Mouse (Mus musculus) CH12.LX (cell line): ENCODE measurements at regions not wholly inside any gene's neighbourhood (a gene's known extent, or its start where the extent isn't known, plus 50 kb on each side); places are given as distances from the start of the nearest gene placed in this dataset.

Experiments
- DNase-seq: peaks from one replicate; pipeline ENCODE4 v3.0.0-alpha.2; 2013; ENCODE audit errors: extremely low read depth
- H3K27ac ChIP-seq: 2 replicates; pipeline ENCODE4 v1.5.1; 2012; ENCODE audit warnings: low read depth, mild to moderate bottlenecking, control low read depth, moderate library complexity; ENCODE audit not compliant: insufficient read depth
- H3K27me3 ChIP-seq: replicated peaks from 2 replicates; pipeline ENCODE3; 2012; ENCODE audit warnings: inconsistent platforms
- H3K36me3 ChIP-seq, 2 experiments: replicated peaks in 1 of 2; 2 replicates each; pipeline versions ENCODE3 to v1.6.1; 2012; ENCODE audit warnings: inconsistent platforms in 1 of 2, low read length in 1 of 2, mild to moderate bottlenecking in 1 of 2, mixed read lengths in 1 of 2, moderate library complexity in 1 of 2; ENCODE audit not compliant: control insufficient read depth in 1 of 2, insufficient read depth in 1 of 2
- H3K4me1 ChIP-seq, 2 experiments: 2 replicates each; pipeline ENCODE4 v1.6.1; 2012; ENCODE audit warnings: inconsistent platforms in 1 of 2, moderate library complexity in 1 of 2; ENCODE audit not compliant: insufficient read depth in 2 of 2, control insufficient read depth in 1 of 2
- H3K4me2 ChIP-seq: 2 replicates; pipeline ENCODE4 v1.6.1; 2012; ENCODE audit warnings: low read depth, mild to moderate bottlenecking, control low read depth; ENCODE audit not compliant: poor library complexity, insufficient read depth, severe bottlenecking
- H3K4me3 ChIP-seq, 3 experiments: fragments of 150-350 bp in 1 of 3; sonication (generic) in 1 of 3; replicated peaks in 1 of 3; 2 replicates each; pipeline versions ENCODE3 to v1.5.1; 2011 to 2012; ENCODE audit warnings: low read depth in 2 of 3, low read length in 2 of 3, mild to moderate bottlenecking in 2 of 3, moderate library complexity in 2 of 3, control low read depth in 1 of 3, improper control_type of control experiment in 1 of 3, inconsistent platforms in 1 of 3, mixed read lengths in 1 of 3; ENCODE audit not compliant: poor library complexity in 1 of 3
- H3K79me2 ChIP-seq: replicated peaks from 2 replicates; pipeline ENCODE4 v1.6.1; 2012; ENCODE audit warnings: mild to moderate bottlenecking, moderate library complexity; ENCODE audit not compliant: control insufficient read depth, poor library complexity, insufficient read depth, severe bottlenecking; ENCODE audit errors: extremely low read depth
- H3K9ac ChIP-seq: 2 replicates; pipeline ENCODE4 v1.6.1; 2012; ENCODE audit warnings: low read depth, mild to moderate bottlenecking, control low read depth, moderate library complexity; ENCODE audit not compliant: insufficient read depth
- H3K9me3 ChIP-seq: replicated peaks from 2 replicates; pipeline ENCODE3; 2012; ENCODE audit warnings: low read length, inconsistent platforms, mixed read lengths
- CHD2 ChIP-seq: IDR thresholded peaks from 2 replicates; pipeline ENCODE4 v1.6.1; 2011; ENCODE audit warnings: low read length, improper control_type of control experiment
- CTCF ChIP-seq, 2 experiments: IDR thresholded peaks in 1 of 2; conservative IDR thresholded peaks in 1 of 2; 2 replicates each; pipeline ENCODE4 v1.5.1; 2011 to 2012; ENCODE audit warnings: low read depth in 2 of 2, low read length in 2 of 2, improper control_type of control experiment in 1 of 2, inconsistent platforms in 1 of 2, mild to moderate bottlenecking in 1 of 2, moderate library complexity in 1 of 2
- E2F4 ChIP-seq: IDR thresholded peaks from 2 replicates; pipeline ENCODE4 v1.6.1; 2011; ENCODE audit warnings: low read depth, low read length, improper control_type of control experiment; ENCODE audit not compliant: insufficient replicate concordance
- EP300 ChIP-seq: IDR thresholded peaks from 2 replicates; pipeline ENCODE4 v1.6.1; 2011; ENCODE audit warnings: low read length, improper control_type of control experiment
- GABPA ChIP-seq: IDR thresholded peaks from 2 replicates; pipeline ENCODE4 v1.6.1; 2012; ENCODE audit warnings: low read depth, low read length, improper control_type of control experiment, inconsistent platforms; ENCODE audit not compliant: insufficient replicate concordance
- HCFC1 ChIP-seq: IDR thresholded peaks from 2 replicates; pipeline ENCODE4 v1.6.1; 2012; ENCODE audit warnings: low read depth, mild to moderate bottlenecking, inconsistent platforms, low read length, improper control_type of control experiment
- IRF4 ChIP-seq: IDR thresholded peaks from 2 replicates; pipeline ENCODE4 v1.6.1; 2014; ENCODE audit warnings: low read depth, mild to moderate bottlenecking, inconsistent platforms, low read length, improper control_type of control experiment
- JUND ChIP-seq: conservative IDR thresholded peaks from 2 replicates; pipeline ENCODE4 v1.6.1; 2011; ENCODE audit warnings: low read depth, low read length, improper control_type of control experiment
- KAT2A ChIP-seq: IDR thresholded peaks from 2 replicates; pipeline ENCODE4 v1.6.1; 2012; ENCODE audit warnings: low read length, improper control_type of control experiment, inconsistent platforms; ENCODE audit not compliant: insufficient replicate concordance
- MAX ChIP-seq: IDR thresholded peaks from 2 replicates; pipeline ENCODE4 v1.6.1; 2011; ENCODE audit warnings: low read length, improper control_type of control experiment
- MEF2A ChIP-seq: IDR thresholded peaks from 2 replicates; pipeline ENCODE4 v1.6.1; 2014; ENCODE audit warnings: low read depth, mild to moderate bottlenecking, inconsistent platforms, low read length, improper control_type of control experiment, borderline replicate concordance
- MXI1 ChIP-seq: IDR thresholded peaks from 2 replicates; pipeline ENCODE4 v1.6.1; 2011; ENCODE audit warnings: mild to moderate bottlenecking, low read depth, low read length, improper control_type of control experiment
- MYC ChIP-seq: IDR thresholded peaks from 2 replicates; pipeline ENCODE4 v1.6.1; 2011; ENCODE audit warnings: low read depth, mild to moderate bottlenecking, improper control_type of control experiment, low read length
- NELFE ChIP-seq: IDR thresholded peaks from 2 replicates; pipeline ENCODE4 v1.6.1; 2011; ENCODE audit warnings: low read depth, low read length, improper control_type of control experiment
- NRF1 ChIP-seq: IDR thresholded peaks from 2 replicates; pipeline ENCODE4 v1.6.1; 2014; ENCODE audit warnings: low read depth, mild to moderate bottlenecking, inconsistent platforms, low read length, improper control_type of control experiment, moderate library complexity
- PAX5 ChIP-seq: IDR thresholded peaks from 2 replicates; pipeline ENCODE4 v1.6.1; 2012; ENCODE audit warnings: low read length, inconsistent platforms, mixed read lengths
- POLR2A ChIP-seq: IDR thresholded peaks from 2 replicates; pipeline ENCODE4 v1.6.1; 2011; ENCODE audit warnings: low read depth, mild to moderate bottlenecking, improper control_type of control experiment, low read length
- POLR2AphosphoS2 ChIP-seq: IDR thresholded peaks from 2 replicates; pipeline ENCODE4 v1.6.1; 2011; ENCODE audit warnings: low read depth, low read length, improper control_type of control experiment
- SIN3A ChIP-seq: IDR thresholded peaks from 2 replicates; pipeline ENCODE4 v1.6.1; 2012; ENCODE audit warnings: low read length, improper control_type of control experiment, inconsistent platforms
- TBP ChIP-seq: conservative IDR thresholded peaks from 2 replicates; pipeline ENCODE4 v1.6.1; 2011; ENCODE audit warnings: low read depth, low read length, improper control_type of control experiment
- TCF12 ChIP-seq: IDR thresholded peaks from 2 replicates; pipeline ENCODE4 v1.6.1; 2014; ENCODE audit warnings: low read depth, mild to moderate bottlenecking, inconsistent platforms, low read length, improper control_type of control experiment
- UBTF ChIP-seq: IDR thresholded peaks from 2 replicates; pipeline ENCODE4 v1.6.1; 2012; ENCODE audit warnings: low read depth, mild to moderate bottlenecking, inconsistent platforms, low read length, improper control_type of control experiment, moderate library complexity
- USF2 ChIP-seq: conservative IDR thresholded peaks from 2 replicates; pipeline ENCODE4 v1.6.1; 2011; ENCODE audit warnings: low read depth, low read length, improper control_type of control experiment
- ZC3H11A ChIP-seq: IDR thresholded peaks from 2 replicates; pipeline ENCODE4 v1.6.1; 2012; ENCODE audit warnings: low read depth, mild to moderate bottlenecking, inconsistent platforms, low read length, improper control_type of control experiment
- ZMIZ1 ChIP-seq: IDR thresholded peaks from 2 replicates; pipeline ENCODE4 v1.6.1; 2012; ENCODE audit warnings: low read depth, mild to moderate bottlenecking, inconsistent platforms, low read length, improper control_type of control experiment
- ZNF384 ChIP-seq: IDR thresholded peaks from 2 replicates; pipeline ENCODE4 v1.6.1; 2012; ENCODE audit warnings: low read depth, low read length, improper control_type of control experiment, inconsistent platforms
- dilution Hi-C: fragments of 300-500 bp; cut with MboI; formaldehyde crosslinking; loops from 2 replicates; pipeline ENCODE4 v1.14.3; 2020; ENCODE audit warnings: low sequenced_read_pairs; ENCODE audit not compliant: extremely low pct_unique_long_range_greater_than_20kb, extremely low pct_ligation_motif_present
- in situ Hi-C: fragments of 300-500 bp; cut with MboI; formaldehyde crosslinking; loops from 3 replicates; pipeline ENCODE4 v1.14.3; 2019; ENCODE audit warnings: low sequenced_read_pairs, low pct_ligation_motif_present, low pct_unique_long_range_greater_than_20kb, mixed read lengths

DNA sequence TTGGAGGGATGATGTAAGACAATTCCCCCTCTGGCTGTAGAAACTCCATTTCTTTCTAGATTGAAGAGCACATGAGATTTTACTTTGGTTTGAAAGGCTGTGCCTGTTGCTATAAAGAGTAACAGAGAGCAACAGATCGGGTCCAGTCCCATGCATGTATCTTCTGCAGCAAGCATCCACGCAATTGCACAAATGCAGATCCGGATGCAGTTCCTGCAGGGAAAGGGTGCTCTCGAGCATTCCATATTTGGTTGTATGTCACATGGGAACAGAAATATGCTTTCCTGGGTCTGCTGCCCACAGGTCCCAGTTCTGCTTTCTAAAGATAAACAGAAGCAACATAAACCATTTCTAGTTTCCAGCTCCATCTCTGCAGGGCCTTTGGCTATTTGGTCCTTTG, 146.0 kb upstream of the Ado start:
- Histone ChIP-seq H3K4me2 (no peak overlapping the region), H3K27ac (no peak overlapping the region), H3K79me2 (no peaks in the 10 kb centered on the region), H3K36me3 (no peaks in the 10 kb centered on the region), H3K4me1 (peaks cover 11 to 38% of the 10 kb centered on the region in 2 experiments), H3K4me3 (no peak overlapping the region), H3K9me3 (no peaks in the 10 kb centered on the region), H3K9ac (no peak overlapping the region), H3K27me3 (no peaks in the 10 kb centered on the region)
- DNase-seq: no peak
- in situ Hi-C loops: no loop called here
- dilution Hi-C loops: no loop called here
- TF ChIP-seq ZNF384: no peak
- TF ChIP-seq NELFE: no peak
- no peak for TF ChIP-seq E2F4
- no peak for TF ChIP-seq USF2
- no peak for TF ChIP-seq IRF4
- no peak for TF ChIP-seq POLR2AphosphoS2
- TF ChIP-seq HCFC1: no peak
- TF ChIP-seq PAX5: no peak
- TF ChIP-seq TBP: no peak
- no peak for TF ChIP-seq UBTF
- no peak for TF ChIP-seq ZMIZ1
- TF ChIP-seq TCF12: no peak
- TF ChIP-seq CTCF (conservative IDR thresholded peaks at IDR 0.05 in 1 of 2, IDR thresholded peaks at IDR 0.05 in 1 of 2; ENCODE audit: low read depth in 2 of 2, low read length in 2 of 2): no peak

DNA sequence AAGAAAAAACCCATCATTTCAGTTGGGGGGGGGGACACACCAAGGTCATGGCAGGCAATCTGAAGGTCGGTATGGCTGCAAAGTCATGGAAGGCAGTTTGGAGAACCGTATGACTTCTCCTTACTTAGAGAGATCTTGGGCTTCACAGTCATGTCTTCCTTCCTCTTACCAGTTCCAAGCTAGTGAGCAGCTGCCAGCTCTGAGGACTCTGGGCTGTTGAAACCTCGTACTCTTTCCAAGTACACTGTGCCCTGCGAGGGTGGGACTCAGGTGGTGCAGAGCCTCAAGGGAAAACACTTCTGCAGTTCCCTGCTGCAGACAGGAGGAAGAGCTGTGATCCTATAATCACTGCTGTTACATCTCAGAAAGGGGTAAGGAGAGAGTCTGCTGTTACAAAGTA, 144.8 kb upstream of the Ado start:
- H3K27ac ChIP-seq: no peak overlapping the region

More for the DNA sequence above, 144.8 kb upstream of the Ado start:
- in situ Hi-C loops: no loop called here
- dilution Hi-C loops: no loop called here
- Histone ChIP-seq H3K4me1 (peaks cover 10 to 39% of the 10 kb centered on the region in 2 experiments), H3K79me2 (no peaks in the 10 kb centered on the region), H3K36me3 (no peaks in the 10 kb centered on the region), H3K4me2 (no peak overlapping the region), H3K9me3 (no peaks in the 10 kb centered on the region), H3K9ac (no peak overlapping the region), H3K27me3 (no peaks in the 10 kb centered on the region), H3K4me3 (no peak overlapping the region)
- no peak for TF ChIP-seq EP300
- TF ChIP-seq CHD2: no peak
- TF ChIP-seq MEF2A: no peak
- TF ChIP-seq JUND: no peak
- TF ChIP-seq IRF4: no peak
- no peak for TF ChIP-seq NRF1
- TF ChIP-seq MXI1: no peak
- no peak for TF ChIP-seq ZC3H11A
- TF ChIP-seq MYC: no peak
- no peak for TF ChIP-seq POLR2A
- TF ChIP-seq ZMIZ1: no peak
- no peak for TF ChIP-seq E2F4
- TF ChIP-seq POLR2AphosphoS2: no peak
- TF ChIP-seq NELFE: no peak
- no peak for TF ChIP-seq SIN3A
- no peak for TF ChIP-seq GABPA
- no peak for TF ChIP-seq KAT2A
- TF ChIP-seq MAX: no peak
- DNase-seq: peak; percentile 57
